In genomic region chrX:47912904-47913542, GRCm38 (mm10) we compare ENCODE assay signal across 7 mouse cellular contexts. TPM values are rescaled to one million over a fixed set of nuclear protein-coding genes. Genes with fewer than 3 reads are reported as not detected.
A peak's percentile ranks its signal among the peaks of the same experiment; 100 is the strongest.
DNase-seq lines count a peak whose midpoint lies in the region; ATAC-seq and TF ChIP-seq lines count a peak whose summit lies in the region.

No protein-coding gene starts in this region.

- peaks cover 3% of the 10 kb centered on the region; the same call in 1 of the 2 replicates for H3K36me3 ChIP-seq in E14TG2a.4 (ENCODE audit: insufficient read depth, low read length)
- H3K36me3 ChIP-seq in hindbrain, embryonic 11.5 days (ENCODE audit: control insufficient read depth, insufficient read depth, low read length), result no peaks in the 10 kb centered on the region
- no peaks in the 10 kb centered on the region for H3K36me3 ChIP-seq in midbrain, embryonic 15.5 days (replicated peaks)

- no peaks in the 10 kb centered on the region for H3K27me3 ChIP-seq in E14TG2a.4 (ENCODE audit: insufficient read depth, low read length)
- no peaks in the 10 kb centered on the region for H3K27me3 ChIP-seq in hindbrain, embryonic 11.5 days (ENCODE audit: control insufficient read depth, insufficient read depth, low read length)
- no peaks in the 10 kb centered on the region for H3K27me3 ChIP-seq in midbrain, embryonic 15.5 days (replicated peaks)

- 26% methylated on average over 8 of the region's 8 CpGs for WGBS in hindbrain, embryonic 11.5 days
- 26% methylated on average over 8 of the region's 8 CpGs for WGBS in midbrain, embryonic 15.5 days

- no peak for ATAC-seq in hindbrain, embryonic 11.5 days (ENCODE audit: low FRiP score)
- peak; percentile 35; the same call in 1 of the 2 replicates for ATAC-seq in midbrain, embryonic 15.5 days (replicated peaks)

- peak overlapping the region; percentile 39 for H3K4me2 ChIP-seq in hindbrain, embryonic 11.5 days (replicated peaks; ENCODE audit: low read depth, low read length)
- peak overlapping the region; percentile 52 for H3K4me2 ChIP-seq in midbrain, embryonic 15.5 days

- TF ChIP-seq CTCF in E14TG2a.4 (conservative IDR thresholded peaks at IDR 0.05; ENCODE audit: low read length), result no peak

- no peak overlapping the region; the same call in 1 of the 2 replicates for H3K9ac ChIP-seq in hindbrain, embryonic 11.5 days (ENCODE audit: low read depth, low read length)
- peak overlapping the region; percentile 79; the same call in 1 of the 2 replicates for H3K9ac ChIP-seq in midbrain, embryonic 15.5 days

- H3K27ac ChIP-seq in hindbrain, embryonic 11.5 days (ENCODE audit: low read depth, low read length), result no peak overlapping the region
- no peak overlapping the region for H3K27ac ChIP-seq in midbrain, embryonic 15.5 days

- H3K4me1 ChIP-seq in E14TG2a.4 (replicated peaks; ENCODE audit: low read depth, low read length), result 0 out of 2 replicates have a peak, but pooled peaks cover 4% of the 10 kb centered on the region
- no peaks in the 10 kb centered on the region for H3K4me1 ChIP-seq in hindbrain, embryonic 11.5 days (replicated peaks; ENCODE audit: control insufficient read depth, insufficient read depth, low read length)
- H3K4me1 ChIP-seq in midbrain, embryonic 15.5 days, result peaks cover 2% of the 10 kb centered on the region; the same call in 1 of the 2 replicates

- no peaks in the 10 kb centered on the region for H3K9me3 ChIP-seq in E14TG2a.4 (ENCODE audit: low read length)
- H3K9me3 ChIP-seq in hindbrain, embryonic 11.5 days (ENCODE audit: control insufficient read depth, low read length), result no peaks in the 10 kb centered on the region
- no peaks in the 10 kb centered on the region for H3K9me3 ChIP-seq in midbrain, embryonic 15.5 days

- DNase-seq in A20 (ENCODE audit: low read depth, low spot score) (peak; percentile 23), liver (peak; percentile 14)
- peak; percentile 19 for DNase-seq in embryo, embryonic 11 days
- DNase-seq in hindbrain, embryonic 11.5 days (ENCODE audit: low spot score), result peak; percentile 9
- DNase-seq in right cerebral cortex, postnatal 36 days (ENCODE audit: low spot score in 2 of 2), result no peak

- peak overlapping the region; percentile 89 for H3K4me3 ChIP-seq in E14TG2a.4 (replicated peaks; ENCODE audit: low read length)
- peak overlapping the region; percentile 53 for H3K4me3 ChIP-seq in hindbrain, embryonic 11.5 days (ENCODE audit: low read depth, low read length)
- peak overlapping the region; percentile 71 for H3K4me3 ChIP-seq in midbrain, embryonic 15.5 days

RNA-seq across cellular contexts. Expression of gene Ocrl, which starts 0.8 kb away (rescaled TPM):
- 21.5 and 22.8 TPM in 2 replicates for polyA plus RNA-seq in hindbrain, embryonic 11.5 days (2014; fragmentation: Nextera tagmentation; extraction: Ambion mirVana)
- polyA plus RNA-seq in midbrain, embryonic 15.5 days (2015; fragmentation: Nextera tagmentation; extraction: Ambion mirVana), result 34.9 and 35.8 TPM in 2 replicates

RNA-seq across cellular contexts. Expression of gene Smarca1, which starts 20.2 kb away (rescaled TPM):
- polyA plus RNA-seq in hindbrain, embryonic 11.5 days (2014; fragmentation: Nextera tagmentation; extraction: Ambion mirVana), result 27.0 and 30.9 TPM in 2 replicates
- polyA plus RNA-seq in midbrain, embryonic 15.5 days (2015; fragmentation: Nextera tagmentation; extraction: Ambion mirVana), result 32.9 and 37.3 TPM in 2 replicates

Comparison
In these comparisons a context has a peak if more than half of its experiments do, and no peak if none do; other contexts are left out.
1. DNase-seq: peak in A20 (single experiment), embryo, embryonic 11 days (single experiment), hindbrain, embryonic 11.5 days (single experiment) and liver (single experiment); none in right cerebral cortex, postnatal 36 days (0 of 2).
2. Peak in every context shown above with its lines, with median percentiles within 50 percentile points of each other: H3K4me3 ChIP-seq.